Mouse (Mus musculus): ENCODE data around the gene Cask.

Gene Cask

DNA sequence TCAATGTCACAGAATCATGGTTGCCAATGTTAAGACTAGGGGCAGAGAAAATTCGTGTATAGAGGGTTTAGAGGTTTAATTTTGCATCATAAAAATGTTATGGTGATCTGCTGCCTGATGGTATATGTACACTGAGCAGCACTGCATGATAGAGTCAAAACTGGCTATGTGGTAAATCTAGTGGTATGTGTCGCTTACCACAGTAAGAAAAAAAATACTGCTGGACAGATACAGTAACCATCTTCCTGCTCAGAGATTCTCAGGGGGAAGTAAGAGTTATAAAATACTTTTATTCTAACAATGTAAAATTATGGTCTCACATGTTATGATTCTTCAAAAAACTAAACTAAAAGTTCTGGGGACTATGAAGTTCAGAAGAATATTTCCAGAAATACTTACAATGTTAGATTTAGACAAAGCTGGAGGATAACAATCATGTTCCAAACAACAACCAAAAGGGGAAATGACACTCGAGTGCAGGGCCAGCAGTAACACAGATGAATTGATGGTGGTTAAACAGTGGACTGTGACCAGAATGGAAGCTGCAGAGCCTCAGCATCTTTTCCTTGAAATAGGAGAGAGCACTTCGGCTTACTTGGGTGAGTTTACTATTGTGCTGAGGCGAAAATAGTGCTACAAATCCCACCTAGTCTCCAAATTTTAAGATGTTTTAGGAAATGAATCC, 219.4 kb downstream of the Cask start, which contains the start of gene Gpr34:
Gene Gpr34, plus strand, starts transcription at position 491 of the 685 bp plus-strand sequence.
- no peak for DNase-seq (ENCODE audit: low read depth, low spot score)

DNA sequence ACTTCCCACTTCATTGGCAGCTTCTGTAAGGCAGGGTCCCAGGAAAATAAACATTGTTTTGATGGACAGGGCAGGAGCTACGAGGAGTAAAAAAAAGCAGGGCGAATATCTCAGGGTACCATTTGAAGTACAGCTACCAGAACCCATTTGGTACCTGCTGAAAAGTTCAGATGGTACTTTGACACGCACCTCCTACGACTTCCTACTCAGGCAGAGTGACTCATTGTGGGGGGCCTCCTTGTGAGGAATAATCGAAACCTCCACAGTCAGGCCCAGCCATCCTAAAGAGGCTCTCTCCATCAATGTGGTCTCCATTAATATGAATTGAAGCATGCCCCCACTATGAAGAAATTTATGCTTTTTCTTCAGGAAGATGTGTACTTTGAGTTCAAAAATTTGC, 228.5 kb downstream of the Cask start:
- DNase-seq (ENCODE audit: low read depth, low spot score): no peak

GRCm38 (mm10) chrX:13621473-13621872, 229.7 kb downstream of the Cask start:
- peak; percentile 13 for DNase-seq (ENCODE audit: low read depth, low spot score)

DNA sequence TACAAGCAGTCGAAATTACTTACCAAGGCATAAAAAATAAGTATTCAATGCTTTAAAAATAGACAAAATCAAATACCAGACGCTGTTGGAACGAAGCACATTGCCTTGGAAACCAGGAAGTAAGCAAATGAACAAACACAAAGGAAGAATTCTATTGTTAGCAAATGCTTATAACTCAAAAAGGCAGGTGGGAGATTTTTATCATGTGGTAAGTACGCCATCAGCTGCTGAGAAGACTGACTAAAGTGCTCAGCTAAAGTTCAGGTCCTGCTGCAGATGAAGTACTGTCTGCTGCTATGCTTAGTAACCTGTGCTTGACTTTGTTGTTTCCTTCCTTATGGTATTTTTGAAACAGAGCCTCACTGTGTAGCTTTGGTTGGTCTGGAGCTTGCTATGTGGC, 232.7 kb downstream of the Cask start:
- peak; percentile 22 for DNase-seq (ENCODE audit: low read depth, low spot score)

DNA sequence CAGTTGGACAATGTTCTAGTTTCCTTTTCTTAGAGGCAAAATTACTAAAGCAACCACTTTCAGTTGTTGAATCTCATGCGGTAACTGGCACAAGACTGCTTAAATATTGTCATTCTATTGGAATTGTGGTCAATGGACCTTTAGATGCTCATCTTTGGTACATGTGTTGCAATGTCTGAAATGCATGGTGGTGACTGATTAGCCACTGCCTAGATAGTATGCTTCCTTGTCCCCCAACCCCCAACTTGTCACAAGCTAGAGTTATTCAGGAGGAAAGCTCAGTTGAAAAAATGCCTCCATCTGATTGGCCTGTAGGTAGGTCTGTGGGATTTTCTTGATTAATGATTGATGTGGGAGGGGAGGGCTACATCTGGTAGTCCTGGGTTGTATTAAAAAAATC, 233.9 kb downstream of the Cask start:
- DNase-seq (ENCODE audit: low read depth, low spot score): no peak

GRCm38 (mm10) chrX:13616726-13617125, 234.4 kb downstream of the Cask start:
- DNase-seq (ENCODE audit: low read depth, low spot score): no peak

- DNase-seq (ENCODE audit: low read depth, low spot score): no peak
Observed at GRCm38 (mm10) chrX:13612115-13612514, 239.1 kb downstream of the Cask start.

GRCm38 (mm10) chrX:13611114-13611513, 240.1 kb downstream of the Cask start:
- no peak for DNase-seq (ENCODE audit: low read depth, low spot score)

GRCm38 (mm10) chrX:13607752-13608151, 243.4 kb downstream of the Cask start:
- no peak for DNase-seq (ENCODE audit: low read depth, low spot score)

GRCm38 (mm10) chrX:13606741-13607140, 244.4 kb downstream of the Cask start:
- DNase-seq (ENCODE audit: low read depth, low spot score): no peak

- DNase-seq (ENCODE audit: low read depth, low spot score): no peak
Observed at GRCm38 (mm10) chrX:13599966-13600365, 251.2 kb downstream of the Cask start.

- no peak for DNase-seq (ENCODE audit: low read depth, low spot score)
Observed at GRCm38 (mm10) chrX:13599373-13599772, 251.8 kb downstream of the Cask start.

- DNase-seq (ENCODE audit: low read depth, low spot score): no peak
Observed at GRCm38 (mm10) chrX:13577647-13578046, 273.5 kb downstream of the Cask start.

DNA sequence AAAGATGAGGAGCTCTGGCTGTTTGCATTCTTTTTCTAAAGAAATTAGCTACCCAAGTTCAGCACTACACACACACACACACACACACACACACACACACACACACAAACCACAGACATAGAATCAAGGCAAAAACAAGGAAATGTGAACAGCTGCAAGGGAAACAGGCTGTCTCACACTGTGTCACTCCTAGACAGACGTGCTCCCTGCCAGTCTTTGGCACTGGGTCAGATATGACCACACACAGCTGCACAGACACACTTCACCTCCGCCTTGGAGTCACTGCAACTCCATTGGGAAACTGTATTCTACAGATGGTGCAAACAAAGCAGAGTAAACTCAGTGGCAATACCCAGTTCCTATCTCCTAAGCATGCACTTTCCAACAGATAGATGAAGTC, 274.6 kb downstream of the Cask start:
- peak; percentile 46 for DNase-seq (ENCODE audit: low read depth, low spot score)

DNA sequence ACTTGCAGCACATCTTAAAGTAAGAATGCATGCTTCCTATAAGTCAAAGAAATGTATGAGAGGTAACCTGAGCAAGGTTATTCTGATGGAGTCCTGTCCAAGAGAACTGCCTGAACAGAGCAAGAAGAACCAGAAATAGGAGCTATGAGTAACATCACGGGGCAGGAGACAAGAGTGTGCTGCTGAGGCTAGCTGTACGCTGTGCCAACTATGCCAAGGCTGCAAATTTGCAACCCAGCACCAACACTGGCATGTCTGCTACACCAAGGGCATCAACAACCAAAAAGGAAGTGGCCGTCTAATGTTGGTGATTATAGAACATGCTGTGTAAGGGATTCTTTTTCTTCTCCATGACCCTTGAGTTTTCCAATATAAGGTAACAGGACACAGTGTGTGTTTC, 276.3 kb downstream of the Cask start:
- DNase-seq (ENCODE audit: low read depth, low spot score): peak; percentile 47

GRCm38 (mm10) chrX:13574298-13574697, 276.9 kb downstream of the Cask start:
- peak; percentile 9 for DNase-seq (ENCODE audit: low read depth, low spot score)

- no peak for DNase-seq (ENCODE audit: low read depth, low spot score)
Observed at GRCm38 (mm10) chrX:13554504-13554903, 296.7 kb downstream of the Cask start.

DNA sequence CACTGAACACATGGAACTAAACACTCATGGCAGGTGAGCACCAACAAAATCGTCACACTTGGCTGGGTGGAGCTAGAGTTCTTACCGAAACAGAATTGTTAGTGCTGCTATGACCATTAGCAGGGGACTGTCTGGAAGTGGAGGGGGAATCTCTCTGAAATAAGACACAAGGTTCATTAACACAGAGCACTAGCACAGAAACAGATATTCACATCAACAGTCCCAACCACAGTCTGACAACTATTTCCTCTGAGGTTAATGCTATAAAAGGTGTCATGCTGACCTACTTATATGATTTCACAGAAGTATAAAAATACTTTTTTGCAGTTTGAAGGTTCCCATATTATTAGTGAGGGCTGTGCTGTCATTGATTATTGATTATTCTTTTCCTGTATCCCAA, 298.9 kb downstream of the Cask start:
- DNase-seq (ENCODE audit: low read depth, low spot score): no peak

DNA sequence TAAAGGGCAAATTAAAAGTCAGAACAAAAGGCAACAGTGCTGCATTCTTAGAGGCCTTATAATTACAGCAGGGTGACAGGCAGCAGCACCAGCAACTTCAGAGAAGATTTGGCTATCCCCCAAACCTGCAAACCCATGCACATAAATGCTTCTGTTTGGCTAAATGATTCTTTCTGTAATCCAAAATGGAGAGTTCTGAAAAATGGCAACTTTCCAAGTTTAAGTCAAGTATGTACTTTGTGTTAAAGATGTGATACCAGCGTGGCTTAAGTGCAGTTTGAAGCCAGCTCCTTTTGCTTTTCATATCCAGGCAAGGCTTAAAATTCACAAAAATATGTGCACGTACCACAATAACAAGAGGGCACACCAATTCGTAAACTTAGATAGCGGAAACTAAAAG, 299.6 kb downstream of the Cask start:
- DNase-seq (ENCODE audit: low read depth, low spot score): no peak

DNA sequence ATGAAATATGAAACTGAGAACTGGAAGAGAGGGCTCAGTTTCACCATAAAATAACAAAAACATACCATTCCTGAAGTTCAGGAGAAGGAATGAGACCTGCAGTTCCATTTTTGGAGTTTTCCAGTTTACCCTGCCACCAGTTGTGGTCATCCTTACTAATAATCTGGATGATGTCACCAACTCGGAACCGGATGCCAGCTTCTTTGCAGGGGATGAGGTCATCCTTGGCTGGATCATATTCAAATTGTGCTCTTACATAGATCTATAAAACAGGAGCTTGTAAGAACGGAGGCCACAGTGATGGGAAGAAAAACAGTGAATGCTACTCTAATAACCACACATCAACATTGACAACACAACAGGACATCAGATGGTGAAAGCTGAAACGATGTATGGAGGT, 302.1 kb downstream of the Cask start:
- peak; percentile 7 for DNase-seq (ENCODE audit: low read depth, low spot score)

DNA sequence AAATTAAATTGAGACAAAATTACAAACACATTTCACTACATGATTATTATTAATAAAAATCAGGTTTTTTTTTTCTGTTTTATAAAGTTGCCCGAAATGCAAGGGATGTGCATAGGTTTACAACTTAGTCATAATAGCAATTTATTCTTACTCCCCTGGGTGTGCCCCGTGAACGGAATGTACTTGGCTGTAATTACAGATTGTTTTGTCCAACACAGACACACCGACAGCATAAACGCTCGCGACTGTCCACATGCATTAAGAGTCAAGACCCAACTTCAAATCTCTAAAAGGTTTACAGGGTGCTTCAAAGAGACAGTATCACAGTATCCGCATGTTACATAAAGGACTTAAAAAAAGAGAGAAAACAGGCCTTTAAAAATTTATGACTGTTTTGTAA, 329.9 kb downstream of the Cask start:
- DNase-seq (ENCODE audit: low read depth, low spot score): no peak

GRCm38 (mm10) chrX:13520566-13520965, 330.6 kb downstream of the Cask start:
- DNase-seq (ENCODE audit: low read depth, low spot score): no peak

- DNase-seq (ENCODE audit: low read depth, low spot score): no peak
Observed at GRCm38 (mm10) chrX:13519408-13519783, 331.8 kb downstream of the Cask start.
